Mouse (Mus musculus) ES-E14 (cell line): ENCODE measurements at regions not wholly inside any gene's neighbourhood (a gene's known extent, or its start where the extent isn't known, plus 50 kb on each side); places are given as distances from the start of the nearest gene placed in this dataset.

ENCODE experiments used
- CHD2 ChIP-seq: IDR thresholded peaks from 2 replicates; pipeline ENCODE4 v1.6.1; 2014; ENCODE audit warnings: mild to moderate bottlenecking, low read depth, low read length, inconsistent platforms
- ZC3H11A ChIP-seq: IDR thresholded peaks from 2 replicates; pipeline ENCODE4 v1.6.1; 2012; ENCODE audit warnings: low read depth, mild to moderate bottlenecking, inconsistent platforms, low read length, borderline replicate concordance
- ZNF384 ChIP-seq: IDR thresholded peaks from 2 replicates; pipeline ENCODE4 v1.6.1; 2012; ENCODE audit warnings: low read depth, low read length, inconsistent platforms

- no peak for TF ChIP-seq CHD2
- no peak for TF ChIP-seq ZC3H11A
- TF ChIP-seq ZNF384: no peak
Observed at GRCm38 (mm10) chr3:68782363-68782762, 87.0 kb upstream of the 1110032F04Rik start.
